Mouse (Mus musculus) erythroblast, embryonic 14.5 days (primary cell): Measurements from ENCODE around the gene Plcb4.

Experiments used
- GATA1 ChIP-seq: IDR thresholded peaks from 2 replicates; pipeline ENCODE4 v1.6.1; 2012; ENCODE audit warnings: low read length, inconsistent platforms, mixed read lengths
- TAL1 ChIP-seq: IDR thresholded peaks from 3 replicates; pipeline ENCODE4 v1.6.1; 2012; ENCODE audit warnings: low read length, inconsistent platforms, mixed read lengths

DNA sequence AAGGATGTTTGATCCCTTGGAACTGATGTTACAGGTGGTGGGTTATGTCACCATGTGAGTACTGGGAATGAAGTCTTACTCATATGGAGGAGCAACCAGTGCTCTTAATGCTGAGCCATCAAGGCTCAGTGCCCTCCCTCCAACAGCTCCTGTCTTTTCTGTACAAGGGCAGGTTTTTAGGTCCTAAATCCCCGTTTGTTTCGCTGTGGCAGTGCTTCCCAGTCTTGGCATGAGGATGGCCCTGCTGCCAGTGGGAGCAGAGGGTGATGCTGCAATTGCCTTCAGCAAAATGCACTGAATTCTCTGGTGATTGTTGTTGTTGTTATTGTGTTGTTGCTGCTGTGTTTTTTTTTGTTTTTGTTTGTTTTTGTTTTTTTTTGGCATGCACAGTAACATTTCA is 175.6 kb downstream of the Plcb4 start:
- TF ChIP-seq TAL1 = no peak
- no peak for TF ChIP-seq GATA1
